Mouse (Mus musculus) E14TG2a.4 (cell line): Measurements from ENCODE around the gene Ppm1b.

Experiments used
- CTCF ChIP-seq: conservative IDR thresholded peaks from 2 replicates; pipeline ENCODE4 v1.5.1; 2014; ENCODE audit warnings: low read length
- NANOG ChIP-seq: IDR thresholded peaks from 2 replicates; pipeline ENCODE4 v1.6.1; 2014; ENCODE audit warnings: borderline replicate concordance, low read length, mixed read lengths
- POU5F1 ChIP-seq: IDR thresholded peaks from 2 replicates; pipeline ENCODE4 v1.6.1; 2014; ENCODE audit warnings: low read length, borderline replicate concordance

GRCm38 (mm10) chr17:84962046-84962445 lies 5.5 kb downstream of the Ppm1b start:
- TF ChIP-seq CTCF: no peak
- no peak for TF ChIP-seq POU5F1
- no peak for TF ChIP-seq NANOG
